Mouse (Mus musculus): ENCODE data around the gene Rnf41. TPM values are rescaled to one million over a fixed set of nuclear protein-coding genes. Genes with fewer than 3 reads are reported as not detected.

Gene Rnf41
- total RNA-seq, 2 experiments from 2014 or later = 16.0 to 16.5 TPM

- intact Hi-C loops (cut with DNase I) = no loop called here
- DNase-seq (ENCODE audit: low spot score) = no peak
These were observed 3.4 kb downstream of the Rnf41 start for GRCm38 (mm10) chr10:128414848-128415247.

- DNase-seq (ENCODE audit: low spot score) = no peak
- intact Hi-C loops (cut with DNase I) = no loop called here
These were observed 11.0 kb downstream of the Rnf41 start for GRCm38 (mm10) chr10:128422426-128422825.

- DNase-seq (ENCODE audit: low spot score) = no peak
- intact Hi-C loops (cut with DNase I) = no loop called here
These were observed 13.1 kb downstream of the Rnf41 start for GRCm38 (mm10) chr10:128424604-128425003.

- intact Hi-C loops (cut with DNase I) = no loop called here
- DNase-seq (ENCODE audit: low spot score) = no peak
These were observed 13.8 kb downstream of the Rnf41 start for GRCm38 (mm10) chr10:128425260-128425659.

GRCm38 (mm10) chr10:128429052-128429451 lies 17.6 kb downstream of the Rnf41 start:
- DNase-seq (ENCODE audit: low spot score) = no peak
- intact Hi-C loops (cut with DNase I) = no loop called here

- intact Hi-C loops (cut with DNase I) = no loop called here
- DNase-seq (ENCODE audit: low spot score) = no peak
These were observed 18.0 kb downstream of the Rnf41 start for GRCm38 (mm10) chr10:128429454-128429853.

- intact Hi-C loops (cut with DNase I) = no loop called here
- no peak for DNase-seq (ENCODE audit: low spot score)
These were observed 22.0 kb downstream of the Rnf41 start for GRCm38 (mm10) chr10:128433417-128433816.

GRCm38 (mm10) chr10:128434681-128435080 lies 23.2 kb downstream of the Rnf41 start:
- DNase-seq (ENCODE audit: low spot score) = no peak
- intact Hi-C loops (cut with DNase I) = no loop called here

- intact Hi-C loops (cut with DNase I) = no loop called here
- peak; percentile 14 for DNase-seq (ENCODE audit: low spot score)
These were observed 23.8 kb downstream of the Rnf41 start for GRCm38 (mm10) chr10:128435186-128435823.

- intact Hi-C loops (cut with DNase I) = no loop called here
- no peak for DNase-seq (ENCODE audit: low spot score)
These were observed 24.4 kb downstream of the Rnf41 start for GRCm38 (mm10) chr10:128435873-128436272.

GRCm38 (mm10) chr10:128436376-128436775 lies 24.9 kb downstream of the Rnf41 start:
- DNase-seq (ENCODE audit: low spot score) = no peak
- intact Hi-C loops (cut with DNase I) = no loop called here

- DNase-seq (ENCODE audit: low spot score) = no peak
- intact Hi-C loops (cut with DNase I) = no loop called here
These were observed 27.3 kb downstream of the Rnf41 start for GRCm38 (mm10) chr10:128438675-128439279.

- intact Hi-C loops (cut with DNase I) = no loop called here
- no peak for DNase-seq (ENCODE audit: low spot score)
These were observed 28.9 kb downstream of the Rnf41 start for GRCm38 (mm10) chr10:128440407-128440806.

GRCm38 (mm10) chr10:128441324-128442119 lies 30.1 kb downstream of the Rnf41 start:
- DNase-seq (ENCODE audit: low spot score) = no peak
- intact Hi-C loops (cut with DNase I) = no loop called here

- no peak for DNase-seq (ENCODE audit: low spot score)
- intact Hi-C loops (cut with DNase I) = no loop called here
These were observed 31.3 kb downstream of the Rnf41 start for GRCm38 (mm10) chr10:128442718-128443117.

GRCm38 (mm10) chr10:128444354-128444753 lies 32.9 kb downstream of the Rnf41 start:
- no peak for DNase-seq (ENCODE audit: low spot score)
- intact Hi-C loops (cut with DNase I) = loop anchor here (2.0 kb wide), 1 partner anchor 66 kb away; no protein-coding TSS in a partner anchor

- intact Hi-C loops (cut with DNase I) = loop anchor here (2.0 kb wide), 1 partner anchor 67 kb away; no protein-coding TSS in a partner anchor
- DNase-seq (ENCODE audit: low spot score) = no peak
These were observed 34.0 kb downstream of the Rnf41 start for GRCm38 (mm10) chr10:128445407-128445806.

GRCm38 (mm10) chr10:128451014-128451413 lies 39.6 kb downstream of the Rnf41 start:
- no peak for DNase-seq (ENCODE audit: low spot score)
- intact Hi-C loops (cut with DNase I) = no loop called here

GRCm38 (mm10) chr10:128454471-128454870 lies 43.0 kb downstream of the Rnf41 start:
- DNase-seq (ENCODE audit: low spot score) = no peak
- intact Hi-C loops (cut with DNase I) = loop anchor here (2.0 kb wide), 1 partner anchor 46 kb away; no protein-coding TSS in a partner anchor

- no peak for DNase-seq (ENCODE audit: low spot score)
- intact Hi-C loops (cut with DNase I) = loop anchor here (2.0 to 5.0 kb wide), 2 partner anchors 46 to 118 kb away; partner anchors contain the start of gene Cs
These were observed 43.8 kb downstream of the Rnf41 start for GRCm38 (mm10) chr10:128455280-128455679.

- intact Hi-C loops (cut with DNase I) = loop anchor here (2.0 to 5.0 kb wide), 2 partner anchors 79 to 120 kb away; partner anchors contain the start of gene Cs
These were observed 46.2 kb downstream of the Rnf41 start for GRCm38 (mm10) chr10:128457676-128458075.

More at GRCm38 (mm10) chr10:128457676-128458075, 46.2 kb downstream of the Rnf41 start:
- no peak for DNase-seq (ENCODE audit: low spot score)
